Mouse (Mus musculus): ENCODE results near the gene Fbp2. TPM values are rescaled to one million over a fixed set of nuclear protein-coding genes. Genes with fewer than 3 reads are reported as not detected.
"Not testable (repeated sequence)": the region's sequence is repeated elsewhere in the genome, so short reads cannot be mapped to it uniquely, and the experiment has no call there.

Fbp2 gene
- polyA plus RNA-seq, 1 experiment from 2014 or later: 0.87 TPM

- H3K9me3 ChIP-seq (ENCODE audit: control insufficient read depth, low read length): no peaks in the 10 kb centered on the region
- H3K4me3 ChIP-seq (replicated peaks; ENCODE audit: low read length): no peak overlapping the region
- DNase-seq (ENCODE audit: low spot score) (peak; percentile 79), ATAC-seq (ENCODE audit: low FRiP score) (no peak)
- peak overlapping the region; percentile 23 for H3K4me2 ChIP-seq (replicated peaks)
- H3K4me1 ChIP-seq (replicated peaks; ENCODE audit: control insufficient read depth, insufficient read depth, low read length): no peaks in the 10 kb centered on the region
- WGBS: 13% methylated on average over 15 of the region's 15 CpGs
- H3K27ac ChIP-seq: no peak overlapping the region
- H3K27me3 ChIP-seq (ENCODE audit: control insufficient read depth, insufficient read depth, low read length): no peaks in the 10 kb centered on the region
- no peak overlapping the region for H3K9ac ChIP-seq
- H3K36me3 ChIP-seq (replicated peaks; ENCODE audit: control insufficient read depth, insufficient read depth): no peaks in the 10 kb centered on the region
Observed at GRCm38 (mm10) chr13:62854666-62855065, 3.6 kb downstream of the Fbp2 start.

- Histone ChIP-seq H3K27me3 (ENCODE audit: control insufficient read depth, insufficient read depth, low read length) (no peaks in the 10 kb centered on the region), H3K4me3 (replicated peaks; ENCODE audit: low read length) (no peak overlapping the region), H3K4me1 (replicated peaks; ENCODE audit: control insufficient read depth, insufficient read depth, low read length) (no peaks in the 10 kb centered on the region), H3K9me3 (ENCODE audit: control insufficient read depth, low read length) (no peaks in the 10 kb centered on the region), H3K36me3 (replicated peaks; ENCODE audit: control insufficient read depth, insufficient read depth) (no peaks in the 10 kb centered on the region), H3K9ac (no peak overlapping the region), H3K27ac (no peak overlapping the region), H3K4me2 (replicated peaks) (no peak overlapping the region)
- 40% methylated on average over 4 of the region's 4 CpGs for WGBS
- ATAC-seq (ENCODE audit: low FRiP score) (no peak), DNase-seq (ENCODE audit: low spot score) (no peak)
Observed at GRCm38 (mm10) chr13:62833341-62833740, 24.9 kb downstream of the Fbp2 start.

GRCm38 (mm10) chr13:62832239-62832638 is 26.0 kb downstream of the Fbp2 start:
- no peak overlapping the region for H3K4me3 ChIP-seq (replicated peaks; ENCODE audit: low read length)
- no peak overlapping the region for H3K27ac ChIP-seq
- H3K27me3 ChIP-seq (ENCODE audit: control insufficient read depth, insufficient read depth, low read length): no peaks in the 10 kb centered on the region
- ATAC-seq (ENCODE audit: low FRiP score): no peak
- H3K36me3 ChIP-seq (replicated peaks; ENCODE audit: control insufficient read depth, insufficient read depth): no peaks in the 10 kb centered on the region
- no peak for DNase-seq (ENCODE audit: low spot score)
- WGBS: 86% methylated on average over 2 of the region's 2 CpGs
- H3K9ac ChIP-seq: no peak overlapping the region
- H3K4me2 ChIP-seq (replicated peaks): no peak overlapping the region
- no peaks in the 10 kb centered on the region for H3K4me1 ChIP-seq (replicated peaks; ENCODE audit: control insufficient read depth, insufficient read depth, low read length)
- no peaks in the 10 kb centered on the region for H3K9me3 ChIP-seq (ENCODE audit: control insufficient read depth, low read length)

- not testable (repeated sequence) for H3K4me1 ChIP-seq (replicated peaks; ENCODE audit: control insufficient read depth, insufficient read depth, low read length); H3K27ac ChIP-seq; H3K4me2 ChIP-seq (replicated peaks); H3K4me3 ChIP-seq (replicated peaks; ENCODE audit: low read length); H3K9me3 ChIP-seq (ENCODE audit: control insufficient read depth, low read length); ATAC-seq (ENCODE audit: low FRiP score); DNase-seq (ENCODE audit: low spot score); H3K9ac ChIP-seq; H3K36me3 ChIP-seq (replicated peaks; ENCODE audit: control insufficient read depth, insufficient read depth); H3K27me3 ChIP-seq (ENCODE audit: control insufficient read depth, insufficient read depth, low read length)
- WGBS: 87% methylated on average over 3 of the region's 3 CpGs
Observed at GRCm38 (mm10) chr13:62815705-62816104, 42.5 kb downstream of the Fbp2 start.

GRCm38 (mm10) chr13:62812713-62813112 is 45.5 kb downstream of the Fbp2 start:
- Histone ChIP-seq H3K4me2 (replicated peaks) (peak overlapping the region; percentile 52), H3K27ac (no peak overlapping the region), H3K9ac (peak overlapping the region; percentile 36; the same call in 1 of the 2 replicates), H3K27me3 (ENCODE audit: control insufficient read depth, insufficient read depth, low read length) (no peaks in the 10 kb centered on the region), H3K9me3 (ENCODE audit: control insufficient read depth, low read length) (no peaks in the 10 kb centered on the region), H3K4me3 (replicated peaks; ENCODE audit: low read length) (peak overlapping the region; percentile 33), H3K4me1 (replicated peaks; ENCODE audit: control insufficient read depth, insufficient read depth, low read length) (no peaks in the 10 kb centered on the region), H3K36me3 (replicated peaks; ENCODE audit: control insufficient read depth, insufficient read depth) (no peaks in the 10 kb centered on the region)
- 10% methylated on average over 27 of the region's 32 CpGs for WGBS
- no peak for DNase-seq (ENCODE audit: low spot score)
- no peak for ATAC-seq (ENCODE audit: low FRiP score)

GRCm38 (mm10) chr13:62807981-62808380 is 50.2 kb downstream of the Fbp2 start:
- not testable (repeated sequence) for H3K9ac ChIP-seq; H3K4me3 ChIP-seq (replicated peaks; ENCODE audit: low read length); DNase-seq (ENCODE audit: low spot score); H3K4me1 ChIP-seq (replicated peaks; ENCODE audit: control insufficient read depth, insufficient read depth, low read length); H3K27me3 ChIP-seq (ENCODE audit: control insufficient read depth, insufficient read depth, low read length); ATAC-seq (ENCODE audit: low FRiP score); H3K4me2 ChIP-seq (replicated peaks); H3K36me3 ChIP-seq (replicated peaks; ENCODE audit: control insufficient read depth, insufficient read depth); H3K27ac ChIP-seq; H3K9me3 ChIP-seq (ENCODE audit: control insufficient read depth, low read length)
- 91% methylated on average over 6 of the region's 6 CpGs for WGBS

Other genes starting within 250 kb of the Fbp2 start
- gene 6720489N17Rik, start 234.2 kb downstream of the Fbp2 start, polyA plus RNA-seq (2014; fragmentation: Nextera tagmentation; extraction: Ambion mirVana): 7.4 and 8.1 TPM in 2 replicates
- 36.9 and 37.1 TPM in 2 replicates for gene Platr25, start 97.7 kb downstream of the Fbp2 start, polyA plus RNA-seq (2014; fragmentation: Nextera tagmentation; extraction: Ambion mirVana)
- gene Gm5141, start 72.6 kb downstream of the Fbp2 start, polyA plus RNA-seq (2014; fragmentation: Nextera tagmentation; extraction: Ambion mirVana): 8.2 and 10.5 TPM in 2 replicates
- 0.60 and 0.76 TPM in 2 replicates for gene Fbp1, start 29.9 kb upstream of the Fbp2 start, polyA plus RNA-seq (2014; fragmentation: Nextera tagmentation; extraction: Ambion mirVana)
- 29.6 and 32.6 TPM in 2 replicates for gene 2010111I01Rik, start 106.5 kb upstream of the Fbp2 start, polyA plus RNA-seq (2014; fragmentation: Nextera tagmentation; extraction: Ambion mirVana)